Mouse (Mus musculus) MEL (cell line): ENCODE data around the gene Fndc3a. TPM values are rescaled to one million over a fixed set of nuclear protein-coding genes. Genes with fewer than 3 reads are reported as not detected.

Experiments
- DNase-seq: peaks from one replicate; pipeline ENCODE4 v3.0.0; 2011; ENCODE audit warnings: low read depth, low spot score
- H3K27ac ChIP-seq: 2 replicates; pipeline ENCODE4 v1.5.1; 2012; ENCODE audit warnings: low read depth, mild to moderate bottlenecking, control low read depth, low read length, moderate library complexity; ENCODE audit not compliant: control insufficient read depth
- H3K27me3 ChIP-seq, 2 experiments: fragments of 150-350 bp in 1 of 2; sonication (generic) in 1 of 2; 2 replicates each; pipeline ENCODE4 v1.6.1; 2012; ENCODE audit warnings: low read length in 2 of 2, mild to moderate bottlenecking in 2 of 2, improper control_type of control experiment in 1 of 2, moderate library complexity in 1 of 2; ENCODE audit not compliant: insufficient read depth in 2 of 2, control insufficient read depth in 1 of 2
- H3K36me3 ChIP-seq, 2 experiments: 2 replicates each; pipeline ENCODE4 v1.6.1; 2012 to 2014; ENCODE audit warnings: low read length in 2 of 2, improper control_type of control experiment in 1 of 2, inconsistent platforms in 1 of 2, mild to moderate bottlenecking in 1 of 2; ENCODE audit not compliant: insufficient read depth in 2 of 2, control insufficient read depth in 1 of 2
- H3K4me1 ChIP-seq, 2 experiments: fragments of 150-350 bp in 1 of 2; sonication (generic) in 1 of 2; 2 replicates each; pipeline ENCODE4 v1.6.1; 2012; ENCODE audit warnings: low read length in 2 of 2, improper control_type of control experiment in 1 of 2, mild to moderate bottlenecking in 1 of 2; ENCODE audit not compliant: insufficient read depth in 2 of 2, control insufficient read depth in 1 of 2
- H3K4me3 ChIP-seq, 2 experiments: fragments of 150-350 bp in 1 of 2; sonication (generic) in 1 of 2; 2 replicates each; pipeline ENCODE4 v1.5.1; 2012; ENCODE audit warnings: low read depth in 2 of 2, low read length in 2 of 2, mild to moderate bottlenecking in 2 of 2, moderate library complexity in 2 of 2, control low read depth in 1 of 2, improper control_type of control experiment in 1 of 2; ENCODE audit not compliant: control insufficient read depth in 1 of 2, insufficient read depth in 1 of 2
- H3K79me2 ChIP-seq: 2 replicates; pipeline ENCODE4 v1.6.1; 2012; ENCODE audit warnings: mild to moderate bottlenecking, low read length, moderate library complexity; ENCODE audit not compliant: control insufficient read depth, poor library complexity, insufficient read depth
- H3K9ac ChIP-seq: 2 replicates; pipeline ENCODE4 v1.6.1; 2012; ENCODE audit warnings: low read depth, mild to moderate bottlenecking, control low read depth, low read length, moderate library complexity; ENCODE audit not compliant: control insufficient read depth, poor library complexity, severe bottlenecking
- H3K9me3 ChIP-seq: fragments of 150-350 bp; sonication (generic); replicated peaks from 2 replicates; pipeline ENCODE4 v1.6.1; 2012; ENCODE audit warnings: mild to moderate bottlenecking, low read length, improper control_type of control experiment, moderate library complexity; ENCODE audit not compliant: insufficient read depth
- BHLHE40 ChIP-seq: IDR thresholded peaks from 2 replicates; pipeline ENCODE4 v1.6.1; 2012; ENCODE audit warnings: low read depth, mild to moderate bottlenecking, inconsistent platforms, low read length, improper control_type of control experiment, borderline replicate concordance
- CHD2 ChIP-seq: IDR thresholded peaks from 2 replicates; pipeline ENCODE4 v1.6.1; 2011; ENCODE audit warnings: low read length, improper control_type of control experiment
- E2F4 ChIP-seq: IDR thresholded peaks from 2 replicates; pipeline ENCODE4 v1.6.1; 2011; ENCODE audit warnings: low read depth, low read length, improper control_type of control experiment, borderline replicate concordance
- EP300 ChIP-seq, 2 experiments: IDR thresholded peaks; 2 replicates each; pipeline ENCODE4 v1.6.1; 2011; ENCODE audit warnings: improper control_type of control experiment in 2 of 2, low read length in 2 of 2, low read depth in 1 of 2, mild to moderate bottlenecking in 1 of 2
- GABPA ChIP-seq: IDR thresholded peaks from 2 replicates; pipeline ENCODE4 v1.6.1; 2012; ENCODE audit warnings: low read depth, mild to moderate bottlenecking, inconsistent platforms, low read length, improper control_type of control experiment, moderate library complexity
- GATA1 ChIP-seq: IDR thresholded peaks from 2 replicates; pipeline ENCODE4 v1.6.1; 2011; ENCODE audit warnings: low read depth, low read length, improper control_type of control experiment
- HCFC1 ChIP-seq: IDR thresholded peaks from 2 replicates; pipeline ENCODE4 v1.6.1; 2012; ENCODE audit warnings: low read depth, mild to moderate bottlenecking, inconsistent platforms, low read length, improper control_type of control experiment, moderate library complexity
- JUND ChIP-seq: IDR thresholded peaks from 2 replicates; pipeline ENCODE4 v1.6.1; 2011; ENCODE audit warnings: low read depth, mild to moderate bottlenecking, improper control_type of control experiment, low read length
- MAFK ChIP-seq: IDR thresholded peaks from 2 replicates; pipeline ENCODE4 v1.6.1; 2011; ENCODE audit warnings: low read depth, mild to moderate bottlenecking, low read length, improper control_type of control experiment, borderline replicate concordance
- MAZ ChIP-seq: IDR thresholded peaks from 2 replicates; pipeline ENCODE4 v1.6.1; 2012; ENCODE audit warnings: low read depth, mild to moderate bottlenecking, inconsistent platforms, low read length, improper control_type of control experiment
- MYB ChIP-seq: IDR thresholded peaks from 2 replicates; pipeline ENCODE4 v1.6.1; 2011; ENCODE audit warnings: mild to moderate bottlenecking, low read depth, low read length, improper control_type of control experiment
- NRF1 ChIP-seq: IDR thresholded peaks from 2 replicates; pipeline ENCODE4 v1.6.1; 2014; ENCODE audit warnings: low read depth, mild to moderate bottlenecking, inconsistent platforms, low read length, improper control_type of control experiment, moderate library complexity; ENCODE audit not compliant: poor library complexity, insufficient read depth, severe bottlenecking
- POLR2AphosphoS2 ChIP-seq: IDR thresholded peaks from 2 replicates; pipeline ENCODE4 v1.6.1; 2011; ENCODE audit warnings: low read length, improper control_type of control experiment
- POLR2AphosphoS5 ChIP-seq: IDR thresholded peaks from 2 replicates; pipeline ENCODE4 v1.6.1; 2012; ENCODE audit warnings: low read depth, borderline replicate concordance, mild to moderate bottlenecking, inconsistent platforms, low read length, moderate library complexity, mixed read lengths
- SIN3A ChIP-seq: IDR thresholded peaks from 2 replicates; pipeline ENCODE4 v1.6.1; 2012; ENCODE audit warnings: low read length, improper control_type of control experiment, inconsistent platforms
- SMC3 ChIP-seq: IDR thresholded peaks from 2 replicates; pipeline ENCODE4 v1.6.1; 2011; ENCODE audit warnings: low read depth, low read length, improper control_type of control experiment
- TAL1 ChIP-seq: IDR thresholded peaks from 2 replicates; pipeline ENCODE4 v1.6.1; 2012; ENCODE audit warnings: mild to moderate bottlenecking, inconsistent platforms, low read length, moderate library complexity, mixed read lengths
- UBTF ChIP-seq: IDR thresholded peaks from 2 replicates; pipeline ENCODE4 v1.6.1; 2012; ENCODE audit warnings: low read depth, mild to moderate bottlenecking, inconsistent platforms, low read length, improper control_type of control experiment, moderate library complexity, borderline replicate concordance; ENCODE audit not compliant: insufficient read depth
- USF1 ChIP-seq: IDR thresholded peaks from 2 replicates; pipeline ENCODE4 v1.6.1; 2014; ENCODE audit warnings: low read depth, mild to moderate bottlenecking, inconsistent platforms, low read length, improper control_type of control experiment, moderate library complexity
- USF2 ChIP-seq, 2 experiments: IDR thresholded peaks; 2 replicates each; pipeline ENCODE4 v1.6.1; 2011 to 2012; ENCODE audit warnings: improper control_type of control experiment in 2 of 2, low read length in 2 of 2, borderline replicate concordance in 1 of 2, inconsistent platforms in 1 of 2, low read depth in 1 of 2, mild to moderate bottlenecking in 1 of 2; ENCODE audit not compliant: insufficient read depth in 1 of 2
- ZC3H11A ChIP-seq: IDR thresholded peaks from 2 replicates; pipeline ENCODE4 v1.6.1; 2012; ENCODE audit warnings: low read depth, mild to moderate bottlenecking, inconsistent platforms, low read length, improper control_type of control experiment
- ZKSCAN1 ChIP-seq: IDR thresholded peaks from 2 replicates; pipeline ENCODE4 v1.6.1; 2012; ENCODE audit warnings: low read depth, mild to moderate bottlenecking, inconsistent platforms, low read length, improper control_type of control experiment, moderate library complexity
- ZMIZ1 ChIP-seq: IDR thresholded peaks from 2 replicates; pipeline ENCODE4 v1.6.1; 2012; ENCODE audit warnings: low read depth, mild to moderate bottlenecking, inconsistent platforms, low read length, improper control_type of control experiment, moderate library complexity
- polyA plus RNA-seq, 2 experiments: library from polyadenylated mRNA; stranded (reverse) in 1 of 2; unstranded in 1 of 2; fragments of >175 nt in 1 of 2; fragments of >200 nt in 1 of 2; gene quantifications; 2 replicates each; pipeline versions ENCODE4 v1.2.1 to v1.2.4; 2012; ENCODE audit warnings: low replicate concordance in 2 of 2, low read depth in 1 of 2; ENCODE audit not compliant: insufficient read length in 2 of 2, insufficient read depth in 1 of 2, missing spikeins in 1 of 2
- total RNA-seq: library from RNA; depleted of rRNA; stranded (reverse); fragments of 300-350 nt; gene quantifications from 2 replicates; pipeline ENCODE4 v1.2.3, GENCODE M21; 2012

Fndc3a gene
- total and polyA plus RNA-seq, 3 experiments = 4.2 to 9.0 TPM; not detected in 1

DNA sequence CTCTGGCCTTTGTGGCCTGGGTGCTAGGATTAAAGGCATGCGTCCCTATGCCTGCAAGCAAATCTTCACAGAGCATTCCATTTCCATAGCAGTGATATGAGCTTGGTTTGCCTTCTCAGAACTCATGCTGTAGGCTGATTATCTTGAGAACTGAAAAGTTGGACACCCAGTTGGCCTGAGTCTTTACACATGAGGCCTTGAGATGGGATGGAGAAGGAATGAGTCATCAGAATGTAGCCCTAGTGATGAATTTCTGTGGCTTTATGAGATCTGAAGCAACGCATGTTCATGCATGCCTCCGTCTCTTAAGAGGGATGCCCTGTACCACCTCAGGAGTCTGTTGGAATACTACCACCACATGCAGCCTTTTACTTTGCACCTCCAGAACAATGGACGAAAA lies 6.4 kb upstream of the Fndc3a start:
- Histone ChIP-seq H3K9me3 (no peaks in the 10 kb centered on the region), H3K36me3 (no peaks in the 10 kb centered on the region), H3K4me1 (no peaks in the 10 kb centered on the region), H3K9ac (no peak overlapping the region), H3K4me3 (no peak overlapping the region), H3K27ac (no peak overlapping the region), H3K27me3 (no peaks in the 10 kb centered on the region), H3K79me2 (no peaks in the 10 kb centered on the region)
- TF ChIP-seq SMC3 (no peak), JUND (no peak), ZC3H11A (no peak), GABPA (no peak), E2F4 (no peak), HCFC1 (no peak), MAFK (no peak), USF2 (IDR thresholded peaks at IDR 0.05; ENCODE audit: borderline replicate concordance in 1 of 2, insufficient read depth in 1 of 2, low read depth in 1 of 2, low read length in 2 of 2) (no peak), MYB (no peak), POLR2AphosphoS2 (no peak), TAL1 (no peak), ZMIZ1 (no peak), USF1 (no peak), BHLHE40 (no peak), GATA1 (no peak)
- DNase-seq = no peak

DNA sequence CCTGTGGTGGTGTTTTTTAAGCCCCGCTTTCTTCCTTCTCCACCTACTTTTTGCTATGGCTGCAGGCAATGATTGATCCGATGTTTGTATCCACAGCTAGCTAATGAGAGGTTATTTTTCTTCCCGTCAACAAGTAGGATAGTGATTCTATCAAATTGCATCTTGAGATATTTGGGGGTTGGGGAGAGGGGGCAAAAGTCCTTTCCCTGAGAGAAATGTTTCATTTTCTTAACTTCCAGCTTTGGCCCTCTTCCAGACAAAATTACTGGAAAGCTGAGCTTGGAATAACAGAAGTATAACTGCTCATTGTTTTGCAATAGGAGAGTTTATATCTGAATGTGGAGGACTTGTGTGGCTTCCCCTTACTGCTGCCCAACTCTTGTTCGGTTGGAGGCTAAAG lies 1.3 kb upstream of the Fndc3a start:
- Histone ChIP-seq H3K36me3 (0 out of 4 replicates have a peak, but pooled peaks cover 0 to 2% of the 10 kb centered on the region in 2 experiments), H3K27me3 (no peaks in the 10 kb centered on the region), H3K9me3 (no peaks in the 10 kb centered on the region), H3K4me3 (no peak overlapping the region), H3K9ac (no peak overlapping the region), H3K27ac (no peak overlapping the region), H3K4me1 (no peaks in the 10 kb centered on the region), H3K79me2 (peaks cover 8% of the 10 kb centered on the region)
- TF ChIP-seq UBTF = no peak
- TF ChIP-seq SIN3A = no peak
- TF ChIP-seq MAZ = no peak
- TF ChIP-seq USF2 (IDR thresholded peaks at IDR 0.05; ENCODE audit: borderline replicate concordance in 1 of 2, insufficient read depth in 1 of 2, low read depth in 1 of 2, low read length in 2 of 2) = no peak
- no peak for TF ChIP-seq ZMIZ1
- no peak for TF ChIP-seq ZKSCAN1
- TF ChIP-seq USF1 = no peak
- no peak for TF ChIP-seq POLR2AphosphoS5
- no peak for TF ChIP-seq CHD2
- TF ChIP-seq MYB = no peak
- no peak for TF ChIP-seq TAL1
- no peak for TF ChIP-seq HCFC1
- no peak for TF ChIP-seq EP300 (IDR thresholded peaks at IDR 0.05; ENCODE audit: low read depth in 1 of 2, low read length in 2 of 2)
- TF ChIP-seq NRF1 = no peak
- DNase-seq = no peak
